Mouse (Mus musculus): ENCODE results near the gene Psg16.

DNA sequence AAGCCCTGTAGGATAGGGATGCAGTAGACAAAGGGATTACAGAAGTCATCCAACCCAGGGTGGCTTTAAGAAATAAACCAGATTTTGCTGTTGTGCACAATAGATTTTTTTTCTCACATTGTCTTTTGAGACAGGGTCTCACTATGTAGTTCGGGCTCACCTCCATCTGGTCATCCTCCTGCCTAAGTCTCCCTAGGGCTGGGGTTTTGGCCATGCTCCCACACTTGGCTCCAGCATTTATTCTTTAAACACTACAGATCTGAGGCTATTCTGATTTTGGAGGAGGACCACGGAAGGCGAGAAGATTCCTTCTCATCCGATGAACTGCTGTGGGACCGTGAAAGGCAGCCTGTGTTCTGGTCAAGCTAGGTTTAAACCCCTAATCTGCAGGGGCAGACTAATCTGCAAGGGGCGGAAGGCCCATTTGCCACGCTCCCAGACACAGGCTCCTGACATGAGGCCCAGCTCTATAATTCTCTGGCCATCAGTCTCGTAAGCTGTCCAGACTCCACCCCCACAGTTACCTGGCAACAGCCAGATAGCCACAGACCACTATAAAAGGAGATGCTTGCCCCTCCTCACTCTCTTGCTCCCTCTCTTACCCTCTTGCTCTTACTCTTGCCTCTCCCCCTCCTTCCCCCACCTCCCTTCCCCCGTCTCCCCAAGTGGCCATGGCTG, 35.7 kb upstream of the Psg16 start:
- no peak for TF ChIP-seq POLR2A (IDR thresholded peaks at IDR 0.05; ENCODE audit: borderline replicate concordance, insufficient read depth, low read length)
- TF ChIP-seq CTCF (IDR thresholded peaks at IDR 0.05; ENCODE audit: borderline replicate concordance, insufficient read depth, low read depth, low read length), result no peak

All from cerebellum, adult 2 months (tissue).